Mouse (Mus musculus) liver, adult 2 months (tissue): ENCODE results near the gene Kyat1. TPM values are rescaled to one million over a fixed set of nuclear protein-coding genes. Genes with fewer than 3 reads are reported as not detected.

ENCODE experiments used
- DNase-seq: peaks from one replicate; pipeline ENCODE4 v3.0.0-alpha.2; 2011; ENCODE audit warnings: low read depth, low spot score; ENCODE audit errors: extremely low read depth
- H3K27ac ChIP-seq: fragments of 200-500 bp; replicated peaks from 2 replicates; pipeline ENCODE4 v1.5.1; 2012; ENCODE audit warnings: low read depth, mild to moderate bottlenecking, control low read depth, inconsistent platforms, low read length; ENCODE audit not compliant: insufficient read depth
- H3K27me3 ChIP-seq: fragments of 200-500 bp; 2 replicates; pipeline ENCODE4 v1.6.1; 2012; ENCODE audit warnings: mild to moderate bottlenecking, moderate library complexity, low read length, inconsistent platforms; ENCODE audit not compliant: control insufficient read depth, insufficient read depth
- H3K36me3 ChIP-seq: fragments of 200-500 bp; 2 replicates; pipeline ENCODE4 v1.6.1; 2012; ENCODE audit warnings: low read length, inconsistent platforms; ENCODE audit not compliant: control insufficient read depth, insufficient read depth
- H3K4me1 ChIP-seq: fragments of 200-500 bp; 2 replicates; pipeline ENCODE4 v1.6.1; 2011; ENCODE audit warnings: low read length; ENCODE audit not compliant: control insufficient read depth, insufficient read depth
- H3K4me3 ChIP-seq: fragments of 200-500 bp; 2 replicates; pipeline ENCODE4 v1.5.1; 2011; ENCODE audit warnings: low read depth, mild to moderate bottlenecking, control low read depth, low read length, moderate library complexity; ENCODE audit not compliant: insufficient read depth
- H3K79me2 ChIP-seq: fragments of 200-500 bp; 2 replicates; pipeline ENCODE4 v1.6.1; 2012; ENCODE audit warnings: inconsistent platforms, mild to moderate bottlenecking, low read length, moderate library complexity; ENCODE audit not compliant: control insufficient read depth, insufficient read depth
- H3K9ac ChIP-seq: fragments of 200-500 bp; 2 replicates; pipeline ENCODE4 v1.6.1; 2012; ENCODE audit warnings: low read depth, mild to moderate bottlenecking, control low read depth, inconsistent platforms, low read length
- CTCF ChIP-seq: fragments of 200-500 bp; IDR thresholded peaks from 2 replicates; pipeline ENCODE4 v1.5.1; 2011; ENCODE audit warnings: low read depth, low read length, control low read depth
- POLR2A ChIP-seq: fragments of 200-500 bp; IDR thresholded peaks from 2 replicates; pipeline ENCODE4 v1.6.1; 2011; ENCODE audit warnings: low read length, control low read depth; ENCODE audit not compliant: insufficient read depth; ENCODE audit errors: extremely low read depth
- WGBS: fragments of 180-500 bp; shearing (Covaris S2); methylation state at CpG from one replicate; pipeline ENCODE4 v1.1.7; 2018; 5-methylcytosine and 5-hydroxymethylcytosine counted together
- polyA plus RNA-seq: library from polyadenylated mRNA; depleted of rRNA; stranded (reverse); fragments of >200 nt; gene quantifications from 2 replicates; pipeline ENCODE4 v1.2.3, GENCODE M21; 2012; rRNA removed
- total RNA-seq: library from RNA; depleted of rRNA; stranded (reverse); fragments of >200 nt; gene quantifications from 2 replicates; pipeline ENCODE4 v1.2.3, GENCODE M21; 2014; rRNA removed

Kyat1 gene
- total RNA-seq (169 and 184 TPM in 2 replicates), polyA plus RNA-seq (267 and 378 TPM in 2 replicates)

DNA sequence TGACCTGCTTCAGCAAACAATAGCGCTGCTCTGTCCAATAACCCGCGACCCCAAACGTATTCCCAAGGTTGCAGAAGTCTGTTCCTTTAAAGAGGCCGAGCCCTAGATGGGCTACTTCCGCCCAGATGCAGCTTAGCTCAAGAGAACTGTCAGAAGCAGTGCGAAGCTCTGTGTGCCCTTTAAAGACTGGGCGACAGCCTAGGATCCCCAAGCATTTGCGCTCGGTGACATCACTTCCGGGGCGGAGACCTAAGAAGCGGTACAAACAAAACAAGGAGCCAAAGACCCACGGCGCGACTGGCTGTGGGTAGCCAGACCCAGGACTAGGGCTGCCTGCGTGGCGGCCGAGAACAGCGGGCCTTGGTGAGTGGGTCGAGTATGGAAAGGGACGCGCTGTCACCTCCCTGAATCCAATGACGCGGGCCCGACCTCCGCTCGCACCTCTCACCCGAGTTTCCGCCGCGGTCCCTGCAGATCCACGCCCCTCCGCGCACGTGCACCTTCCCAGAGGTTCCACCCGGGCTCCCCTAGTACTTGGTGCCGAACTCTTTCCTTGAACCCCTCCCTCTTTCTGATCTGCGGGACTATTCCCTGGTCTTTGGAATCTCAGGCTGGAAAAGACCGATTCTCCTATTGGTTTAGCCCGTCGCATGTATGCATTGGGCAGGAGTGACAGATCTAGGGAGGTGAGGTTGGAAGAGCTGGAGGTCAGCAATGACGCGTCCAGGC lies at the start of gene Kyat1:
Gene Kyat1, minus strand, starts transcription at position 219 of the 729 bp plus-strand sequence.
- peak within 1 kb of the TSS; percentile 93 for H3K9ac ChIP-seq
- H3K4me1 ChIP-seq = peaks cover 41% of the 10 kb centered on the region
- peaks cover 3% of the 10 kb centered on the region; the same call in 1 of the 2 replicates for H3K79me2 ChIP-seq
- peak within 1 kb of the TSS; percentile 88 for H3K4me3 ChIP-seq
- DNase-seq = peak; percentile 98
- no peaks in the 10 kb centered on the region for H3K27me3 ChIP-seq
- H3K36me3 ChIP-seq = no peaks in the 10 kb centered on the region
- under 1% methylated on average over 44 of the region's 44 CpGs for WGBS
- peak within 1 kb of the TSS; percentile 91 for H3K27ac ChIP-seq
- no peak for TF ChIP-seq CTCF
- TF ChIP-seq POLR2A = peak; percentile 96

DNA sequence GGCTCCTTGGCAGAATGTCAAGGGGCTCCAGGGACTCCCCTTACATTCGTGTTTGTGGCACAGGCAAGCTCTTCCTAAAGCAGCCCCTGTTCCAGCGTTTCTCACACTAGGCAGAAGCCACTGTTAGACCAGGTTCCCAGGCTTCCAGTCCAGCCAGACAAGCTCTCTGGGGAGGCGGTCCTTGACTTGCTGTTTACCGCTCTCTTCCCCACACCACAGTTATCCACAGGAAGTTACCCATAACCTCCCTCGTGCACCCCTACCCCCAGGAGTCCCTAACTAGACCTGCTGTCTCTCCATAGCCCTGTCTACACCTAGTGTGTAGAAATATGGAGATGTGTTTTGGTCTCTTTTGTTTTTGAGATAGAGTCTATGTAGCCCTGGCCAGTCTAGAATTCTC lies 48.2 kb upstream of the Kyat1 start:
- Histone ChIP-seq H3K4me1 (no peaks in the 10 kb centered on the region; the same call in 1 of the 2 replicates), H3K4me3 (no peak overlapping the region), H3K27me3 (no peaks in the 10 kb centered on the region), H3K79me2 (peaks cover 59% of the 10 kb centered on the region), H3K27ac (no peak overlapping the region), H3K9ac (no peak overlapping the region), H3K36me3 (peaks cover 22% of the 10 kb centered on the region; the same call in 1 of the 2 replicates)
- no peak for TF ChIP-seq CTCF
- no peak for TF ChIP-seq POLR2A
- no peak for DNase-seq
- 62% methylated on average over 5 of the region's 5 CpGs for WGBS

DNA sequence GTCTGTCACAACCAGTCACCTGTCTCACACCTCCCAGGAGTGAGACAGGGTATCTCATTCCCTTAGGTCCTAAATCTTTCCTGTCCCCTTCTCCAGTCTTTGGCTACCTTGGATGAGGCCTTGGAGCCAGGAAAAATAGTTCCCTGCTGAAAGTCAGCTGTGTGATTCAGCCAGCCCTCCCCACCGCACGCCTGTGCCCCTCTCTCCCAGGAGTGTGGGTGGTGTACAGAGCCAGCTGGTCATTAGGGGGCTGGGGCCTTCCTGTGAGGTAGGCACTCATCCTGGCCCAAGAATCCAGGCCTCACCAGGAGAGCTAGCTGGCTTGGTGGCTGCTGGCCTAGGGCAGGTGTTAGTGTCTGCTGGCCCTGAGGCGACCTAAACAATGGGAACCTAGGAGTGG lies 46.9 kb upstream of the Kyat1 start:
- WGBS = 91% methylated on average over 3 of the region's 3 CpGs
- no peak for DNase-seq
- peaks cover 68% of the 10 kb centered on the region for H3K79me2 ChIP-seq
- no peak overlapping the region for H3K9ac ChIP-seq
- no peak for TF ChIP-seq POLR2A
- H3K36me3 ChIP-seq = peaks cover 24% of the 10 kb centered on the region; the same call in 1 of the 2 replicates
- H3K27ac ChIP-seq = no peak overlapping the region
- H3K4me3 ChIP-seq = no peak overlapping the region
- peaks cover 8% of the 10 kb centered on the region for H3K4me1 ChIP-seq
- H3K27me3 ChIP-seq = no peaks in the 10 kb centered on the region

DNA sequence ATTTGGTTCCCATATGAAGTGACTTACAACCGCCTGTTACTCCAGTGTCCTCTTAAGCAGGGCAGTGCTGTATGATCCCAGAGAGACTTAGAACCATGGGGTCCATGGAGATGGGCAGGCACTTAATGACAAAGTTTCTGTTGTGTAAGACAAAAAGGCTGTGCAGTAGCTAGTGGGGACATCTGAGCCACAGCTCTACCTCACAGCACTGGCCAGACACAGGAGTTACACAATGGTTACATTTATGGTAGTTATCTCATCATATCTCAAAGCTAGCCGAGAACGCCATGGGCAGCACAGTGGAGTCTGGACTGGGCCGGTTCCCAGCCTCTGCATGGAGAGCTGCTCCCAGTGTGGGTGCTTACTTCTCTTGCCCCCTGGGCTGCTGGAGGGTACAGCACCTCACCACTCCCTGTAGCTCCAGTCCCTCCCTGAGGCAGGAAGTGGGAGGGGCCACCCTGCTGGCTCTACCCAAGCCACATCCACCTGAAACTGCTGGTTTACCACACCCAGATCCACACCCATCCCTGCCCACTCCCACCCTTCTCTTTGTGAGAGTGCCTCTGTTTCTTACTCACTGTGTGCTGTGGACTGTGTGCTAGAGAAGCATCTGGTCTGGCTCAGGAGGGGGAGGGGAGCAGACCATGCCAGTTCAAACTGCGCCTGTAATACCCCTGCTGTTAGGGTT lies 45.9 kb upstream of the Kyat1 start:
- H3K36me3 ChIP-seq = peaks cover 18% of the 10 kb centered on the region; the same call in 1 of the 2 replicates
- H3K79me2 ChIP-seq = peaks cover 68% of the 10 kb centered on the region
- WGBS = 82% methylated on average over 5 of the region's 5 CpGs
- DNase-seq = no peak
- no peak overlapping the region for H3K4me3 ChIP-seq
- H3K27me3 ChIP-seq = no peaks in the 10 kb centered on the region
- no peak for TF ChIP-seq CTCF
- H3K9ac ChIP-seq = no peak overlapping the region
- H3K27ac ChIP-seq = no peak overlapping the region
- H3K4me1 ChIP-seq = peaks cover 14% of the 10 kb centered on the region

DNA sequence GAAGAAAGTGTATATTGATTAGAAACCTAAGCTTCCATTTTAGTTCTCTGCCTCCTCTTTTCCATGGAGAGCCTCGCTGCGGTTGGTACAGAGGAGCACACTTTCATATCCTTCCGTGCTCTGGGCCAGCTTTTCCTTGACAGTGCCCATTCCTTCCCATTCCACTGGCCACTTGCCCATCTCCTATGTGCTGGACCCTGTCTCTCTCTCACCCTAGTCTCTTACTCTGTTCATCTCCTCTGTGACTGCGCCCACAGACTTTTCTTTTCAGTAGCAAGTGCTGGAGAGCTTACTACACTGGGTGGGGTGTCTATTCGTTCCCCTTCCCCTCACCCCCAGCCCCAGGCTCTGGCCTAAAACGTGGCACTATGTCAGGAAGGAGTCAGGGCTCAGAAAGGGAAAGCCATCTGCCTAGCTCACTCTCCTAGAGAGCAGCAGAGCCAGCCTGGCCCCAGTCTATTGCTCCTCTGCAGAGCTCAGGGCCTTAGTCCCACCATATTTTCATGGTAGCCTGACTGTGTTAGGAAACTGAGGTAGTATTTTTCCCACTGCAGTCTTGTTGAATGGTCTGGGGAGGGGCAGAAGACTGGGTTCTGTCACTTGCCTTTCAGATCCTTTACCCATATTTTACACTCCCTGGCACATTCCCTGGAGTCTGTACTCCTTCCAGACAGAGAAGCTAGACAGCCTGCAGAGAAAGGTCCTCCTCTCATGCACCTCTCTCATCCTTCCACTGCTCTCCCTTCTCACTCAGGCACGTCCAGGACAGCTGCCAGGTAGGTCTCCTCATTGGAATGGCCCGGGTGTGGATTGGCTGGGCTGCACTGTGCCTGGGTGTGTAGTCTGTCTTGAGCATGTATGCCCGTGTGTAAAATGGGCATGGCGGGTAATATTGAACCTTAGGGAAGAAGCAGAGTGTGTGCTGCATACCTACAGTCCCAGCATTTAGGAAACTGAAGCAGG lies 44.8 kb upstream of the Kyat1 start:
- peaks cover 64% of the 10 kb centered on the region for H3K79me2 ChIP-seq
- H3K4me1 ChIP-seq = peaks cover 16% of the 10 kb centered on the region
- 83% methylated on average over 10 of the region's 10 CpGs for WGBS
- no peak for TF ChIP-seq CTCF
- TF ChIP-seq POLR2A = no peak
- peaks cover 10% of the 10 kb centered on the region; the same call in 1 of the 2 replicates for H3K36me3 ChIP-seq
- H3K4me3 ChIP-seq = no peak overlapping the region
- no peak for DNase-seq
- H3K27ac ChIP-seq = no peak overlapping the region
- no peak overlapping the region for H3K9ac ChIP-seq
- H3K27me3 ChIP-seq = no peaks in the 10 kb centered on the region
